In genomic region chr10:70921481-70921880, GRCm38 (mm10) we compare ENCODE assay signal across 35 mouse cellular contexts.
"Had no signal": no experiment of that assay in that cellular context is flagged by ENCODE, and none has a peak within 500 bp of the region (broad histone marks: within the 10 kb centered on the region; RNA-seq: fewer than 3 reads in every experiment).

No protein-coding gene starts in this region.

- H3K4me3 ChIP-seq: heart, embryonic 10.5 days; heart, embryonic 12.5 days; heart, embryonic 13.5 days; heart, embryonic 15.5 days; hindbrain, embryonic 10.5 days; hindbrain, embryonic 12.5 days; hindbrain, embryonic 13.5 days; hindbrain, embryonic 15.5 days; intestine, embryonic 15.5 days; kidney, embryonic 15.5 days; layer of hippocampus, adult 2 months; left cerebral cortex, adult 2 months had no signal

- DNase-seq: heart, postnatal 10 days; heart, postnatal 14 days; heart, postnatal 36 days; heart, postnatal 4 days; kidney, adult 11 months; kidney, adult 18-20 months; kidney, adult 2 months; kidney, adult 8-10 months; kidney, adult 9 months; kidney, postnatal 10 days; kidney, postnatal 14 days; kidney, postnatal 25 days; kidney, postnatal 36 days; kidney, postnatal 4 days; layer of hippocampus, adult 9-11 months; layer of hippocampus, postnatal 36 days had no signal

- H3K36me3 ChIP-seq: heart, embryonic 10.5 days; hindbrain, embryonic 12.5 days; hindbrain, embryonic 13.5 days; hindbrain, embryonic 15.5 days had no signal

- H3K4me2 ChIP-seq: heart, embryonic 11.5 days; heart, embryonic 12.5 days; heart, embryonic 13.5 days; heart, embryonic 15.5 days; hindbrain, embryonic 12.5 days; hindbrain, embryonic 13.5 days; hindbrain, embryonic 14.5 days; hindbrain, embryonic 15.5 days; intestine, embryonic 15.5 days; kidney, embryonic 15.5 days had no signal

- H3K27me3 ChIP-seq: heart, embryonic 12.5 days; heart, embryonic 13.5 days; heart, embryonic 15.5 days; hindbrain, embryonic 12.5 days; hindbrain, embryonic 13.5 days; hindbrain, embryonic 15.5 days; intestine, embryonic 15.5 days; kidney, embryonic 15.5 days had no signal

- H3K4me1 ChIP-seq: heart, embryonic 12.5 days; heart, embryonic 13.5 days; heart, embryonic 15.5 days; hindbrain, embryonic 10.5 days; hindbrain, embryonic 12.5 days; hindbrain, embryonic 15.5 days; intestine, embryonic 15.5 days; kidney, embryonic 15.5 days had no signal

- H3K9me3 ChIP-seq: heart, embryonic 10.5 days; heart, embryonic 15.5 days; hindbrain, embryonic 15.5 days; intestine, embryonic 15.5 days had no signal

- H3K9ac ChIP-seq: heart, embryonic 12.5 days; heart, embryonic 13.5 days; heart, embryonic 15.5 days; hindbrain, embryonic 12.5 days; hindbrain, embryonic 13.5 days; hindbrain, embryonic 14.5 days; hindbrain, embryonic 15.5 days; intestine, embryonic 15.5 days; kidney, embryonic 15.5 days had no signal

- H3K27ac ChIP-seq: heart, embryonic 10.5 days; heart, embryonic 13.5 days; heart, embryonic 15.5 days; hindbrain, embryonic 10.5 days; hindbrain, embryonic 12.5 days; hindbrain, embryonic 13.5 days; hindbrain, embryonic 14.5 days; hindbrain, embryonic 15.5 days; hindbrain, postnatal 0 days; intestine, embryonic 15.5 days; kidney, embryonic 15.5 days; kidney, postnatal 0 days; layer of hippocampus, adult 2 months; left cerebral cortex, adult 2 months had no signal

- ATAC-seq: hindbrain, embryonic 16.5 days; hindbrain, postnatal 0 days; inflammation-experienced regulatory T-cells, adult 6 months; intestine, embryonic 15.5 days; intestine, embryonic 16.5 days had no signal
